Mouse (Mus musculus) limb, embryonic 12.5 days (tissue): ENCODE results near the gene Ddi1. TPM values are rescaled to one million over a fixed set of nuclear protein-coding genes. Genes with fewer than 3 reads are reported as not detected.

ENCODE experiments used
- ATAC-seq: fragments of 200-750 bp; cut with Nextera tagmentation; 2 replicates; pipeline ENCODE4 v1.8.0; 2017; ENCODE audit warnings: low read depth, moderate TSS enrichment; ENCODE audit not compliant: insufficient number of reproducible peaks, insufficient read depth, low FRiP score, low TSS enrichment
- H3K27ac ChIP-seq: fragments of 300-500 bp; sonication (generic); 2 replicates; pipeline ENCODE4 v1.5.1; 2016; ENCODE audit warnings: mild to moderate bottlenecking, moderate library complexity
- H3K27me3 ChIP-seq: fragments of 300-500 bp; sonication (generic); 2 replicates; pipeline ENCODE4 v1.6.1; 2016; ENCODE audit warnings: mild to moderate bottlenecking, moderate library complexity
- H3K36me3 ChIP-seq: fragments of 300-500 bp; sonication (generic); 2 replicates; pipeline ENCODE4 v1.6.1; 2016; ENCODE audit warnings: mild to moderate bottlenecking, moderate library complexity
- H3K4me1 ChIP-seq: fragments of 300-500 bp; sonication (generic); replicated peaks from 2 replicates; pipeline ENCODE4 v1.6.1; 2016
- H3K4me2 ChIP-seq: fragments of 300-500 bp; sonication (generic); 2 replicates; pipeline ENCODE4 v1.6.1; 2016; ENCODE audit warnings: mild to moderate bottlenecking, moderate library complexity
- H3K4me3 ChIP-seq: fragments of 300-500 bp; sonication (generic); replicated peaks from 2 replicates; pipeline ENCODE4 v1.5.1; 2016; ENCODE audit warnings: mild to moderate bottlenecking
- H3K9ac ChIP-seq: fragments of 300-500 bp; sonication (generic); replicated peaks from 2 replicates; pipeline ENCODE4 v1.6.1; 2016; ENCODE audit warnings: mild to moderate bottlenecking, moderate library complexity
- H3K9me3 ChIP-seq: fragments of 300-500 bp; sonication (generic); 2 replicates; pipeline ENCODE4 v1.6.1; 2016; ENCODE audit warnings: mild to moderate bottlenecking, moderate library complexity
- WGBS: fragments of 180-500 bp; shearing (Covaris S2); methylation state at CpG from one replicate; pipeline ENCODE4 v1.1.7; 2016; 5-methylcytosine and 5-hydroxymethylcytosine counted together
- polyA plus RNA-seq: library from polyadenylated mRNA; unstranded; fragments of >200 nt; fragmentation: Nextera tagmentation; extraction: Ambion mirVana; gene quantifications from 2 replicates; pipeline ENCODE4 v1.2.1, GENCODE M21; 2016

Gene Ddi1
- 0.10 and 0.13 TPM in 2 replicates for polyA plus RNA-seq

DNA sequence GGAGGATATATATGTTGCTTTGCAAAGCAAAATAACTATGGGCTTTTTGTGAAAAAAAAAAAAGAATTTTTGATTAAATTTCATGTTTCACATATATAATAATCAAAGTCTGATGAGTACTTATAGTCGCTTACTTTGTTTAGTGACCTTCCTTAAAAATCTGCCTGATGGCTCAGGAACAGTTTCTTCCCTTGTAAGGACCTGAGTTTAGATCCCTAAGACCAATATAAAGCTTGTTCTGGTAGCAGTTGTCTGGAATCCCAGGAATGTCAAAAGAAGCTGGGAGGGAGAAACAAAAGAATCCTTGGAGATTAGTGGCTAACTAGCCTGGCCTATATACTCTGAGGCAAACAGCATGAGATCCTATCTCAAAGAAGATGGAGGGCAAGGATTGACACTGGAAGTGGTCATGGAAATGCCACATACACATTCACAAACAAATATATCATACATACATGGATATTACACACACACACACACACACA is at the start of gene Ddi1:
Gene Ddi1, minus strand, starts transcription at position 51 of the 485 bp plus-strand sequence.
- Histone ChIP-seq H3K4me1 (no peaks in the 10 kb centered on the region), H3K9ac (no peak within 1 kb of the TSS), H3K4me3 (no peak within 1 kb of the TSS), H3K36me3 (no peaks in the 10 kb centered on the region), H3K27ac (no peak within 1 kb of the TSS), H3K9me3 (no peaks in the 10 kb centered on the region), H3K27me3 (no peaks in the 10 kb centered on the region), H3K4me2 (no peak within 1 kb of the TSS)
- 77% methylated on average over 1 of the region's 1 CpGs for WGBS
- no peak for ATAC-seq

DNA sequence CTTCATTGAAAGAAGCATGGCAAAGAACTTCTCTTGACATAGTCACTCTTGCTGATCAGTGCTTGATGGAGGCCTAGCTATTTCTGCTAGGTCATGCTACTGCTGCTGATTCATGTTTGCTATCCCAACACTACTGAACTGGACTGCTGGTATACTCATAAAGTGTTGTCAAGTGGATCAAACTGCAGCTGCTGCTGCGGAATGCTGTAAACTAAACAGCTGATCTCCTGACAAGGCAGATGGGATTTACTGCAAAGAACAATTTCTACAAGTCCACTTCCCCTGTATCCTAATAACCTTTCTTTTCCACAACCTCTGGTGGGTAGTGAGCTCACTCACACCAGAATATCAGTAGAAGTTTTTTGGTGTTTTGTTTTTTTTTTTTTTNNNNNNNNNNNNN is 47.5 kb upstream of the Ddi1 start:
- H3K4me2 ChIP-seq: no peak overlapping the region
- H3K4me1 ChIP-seq: no peaks in the 10 kb centered on the region
- H3K36me3 ChIP-seq: no peaks in the 10 kb centered on the region
- WGBS: 73% methylated on average over 1 of the region's 1 CpGs
- no peak overlapping the region for H3K27ac ChIP-seq
- H3K9ac ChIP-seq: no peak overlapping the region
- H3K27me3 ChIP-seq: no peaks in the 10 kb centered on the region
- no peak overlapping the region for H3K4me3 ChIP-seq
- no peak for ATAC-seq
- no peaks in the 10 kb centered on the region for H3K9me3 ChIP-seq

DNA sequence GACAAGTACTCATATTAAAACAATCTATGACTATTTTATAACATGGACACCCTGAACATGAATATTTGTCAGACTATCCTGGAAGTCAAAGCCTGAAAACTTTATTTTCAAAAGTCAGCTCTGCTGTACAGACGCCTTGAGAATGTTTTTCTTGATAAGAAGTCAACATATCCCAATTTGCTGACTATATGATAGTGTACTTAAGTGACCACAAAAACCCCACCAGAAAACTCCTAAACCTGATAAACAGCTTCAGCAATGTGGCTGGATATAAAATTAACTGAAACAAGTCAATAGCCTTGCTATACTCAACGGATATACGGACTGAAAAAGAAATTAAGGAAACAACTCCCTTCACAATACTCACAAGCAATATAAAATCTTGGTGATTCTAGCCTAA is 36.2 kb upstream of the Ddi1 start:
- Histone ChIP-seq H3K4me1 (no peaks in the 10 kb centered on the region), H3K27me3 (no peaks in the 10 kb centered on the region), H3K9me3 (no peaks in the 10 kb centered on the region), H3K4me2 (no peak overlapping the region), H3K27ac (no peak overlapping the region), H3K9ac (no peak overlapping the region), H3K36me3 (no peaks in the 10 kb centered on the region), H3K4me3 (no peak overlapping the region)
- no peak for ATAC-seq
- 93% methylated on average over 3 of the region's 3 CpGs for WGBS

DNA sequence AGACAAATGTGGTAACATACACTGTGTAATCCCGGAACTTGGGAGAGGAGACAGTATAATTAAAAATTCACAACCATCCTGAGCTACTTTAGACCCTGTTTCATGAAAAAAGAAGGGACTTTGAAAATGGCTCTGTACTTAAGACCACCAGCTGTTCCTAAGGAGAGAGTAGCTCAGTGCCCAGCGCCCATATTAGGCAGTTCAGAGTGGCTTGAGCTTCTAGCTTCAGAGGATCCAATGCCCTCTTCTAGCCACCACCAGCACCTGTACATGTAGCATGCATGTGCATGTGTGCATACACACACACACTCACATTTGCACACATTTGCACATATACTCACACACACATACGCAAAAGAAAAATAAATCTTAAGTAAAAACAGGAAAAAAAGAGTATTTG is 34.9 kb upstream of the Ddi1 start:
- Histone ChIP-seq H3K4me1 (no peaks in the 10 kb centered on the region), H3K27me3 (no peaks in the 10 kb centered on the region), H3K4me3 (no peak overlapping the region), H3K36me3 (no peaks in the 10 kb centered on the region), H3K9ac (no peak overlapping the region), H3K27ac (no peak overlapping the region), H3K4me2 (no peak overlapping the region), H3K9me3 (no peaks in the 10 kb centered on the region)
- WGBS: 86% methylated on average over 3 of the region's 3 CpGs
- no peak for ATAC-seq

DNA sequence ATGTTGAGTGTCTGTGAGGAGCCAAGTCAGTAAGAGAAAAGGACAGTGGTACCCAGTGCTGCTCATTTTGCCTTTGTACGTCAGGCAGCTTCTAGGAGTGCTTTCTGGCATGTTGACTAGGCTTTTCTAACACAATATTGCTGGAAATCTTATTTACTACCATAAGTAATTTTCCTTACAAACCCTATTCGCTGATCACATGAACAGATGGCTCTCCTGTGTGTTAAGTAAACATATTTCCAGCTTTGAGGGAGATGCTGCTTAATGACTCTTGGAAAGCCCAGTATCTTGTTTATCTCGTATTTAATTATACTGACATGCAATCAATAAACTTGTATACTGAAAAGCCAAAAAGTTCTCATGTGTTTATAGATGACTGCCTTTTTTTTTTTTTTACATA is 32.4 kb upstream of the Ddi1 start:
- Histone ChIP-seq H3K36me3 (no peaks in the 10 kb centered on the region), H3K9ac (no peak overlapping the region), H3K4me3 (no peak overlapping the region), H3K4me2 (no peak overlapping the region), H3K9me3 (no peaks in the 10 kb centered on the region), H3K27ac (no peak overlapping the region), H3K4me1 (no peaks in the 10 kb centered on the region), H3K27me3 (no peaks in the 10 kb centered on the region)
- ATAC-seq: no peak
- 71% methylated on average over 3 of the region's 3 CpGs for WGBS

DNA sequence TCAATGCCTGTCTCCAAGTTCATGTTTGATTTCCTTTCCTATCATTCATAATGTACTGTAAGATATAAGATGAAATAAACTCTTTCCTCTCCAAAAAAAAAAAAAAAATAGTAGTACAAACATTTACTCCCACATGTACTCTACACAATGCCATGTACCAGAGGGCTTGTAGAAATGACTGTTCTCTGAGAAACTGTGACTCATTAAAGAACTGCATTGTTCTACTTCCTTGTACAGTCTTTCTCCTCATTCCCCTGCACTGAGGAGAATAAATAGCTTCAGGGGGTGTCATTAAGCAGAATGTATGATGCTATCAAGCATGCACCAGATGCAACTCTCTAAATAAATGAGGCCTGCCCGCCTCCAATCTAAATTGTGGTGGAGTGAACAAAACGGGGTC is 28.9 kb upstream of the Ddi1 start:
- Histone ChIP-seq H3K9ac (no peak overlapping the region), H3K4me2 (no peak overlapping the region), H3K27me3 (no peaks in the 10 kb centered on the region), H3K27ac (no peak overlapping the region), H3K4me1 (no peaks in the 10 kb centered on the region), H3K36me3 (no peaks in the 10 kb centered on the region), H3K4me3 (no peak overlapping the region), H3K9me3 (no peaks in the 10 kb centered on the region)
- 90% methylated on average over 2 of the region's 2 CpGs for WGBS
- no peak for ATAC-seq

DNA sequence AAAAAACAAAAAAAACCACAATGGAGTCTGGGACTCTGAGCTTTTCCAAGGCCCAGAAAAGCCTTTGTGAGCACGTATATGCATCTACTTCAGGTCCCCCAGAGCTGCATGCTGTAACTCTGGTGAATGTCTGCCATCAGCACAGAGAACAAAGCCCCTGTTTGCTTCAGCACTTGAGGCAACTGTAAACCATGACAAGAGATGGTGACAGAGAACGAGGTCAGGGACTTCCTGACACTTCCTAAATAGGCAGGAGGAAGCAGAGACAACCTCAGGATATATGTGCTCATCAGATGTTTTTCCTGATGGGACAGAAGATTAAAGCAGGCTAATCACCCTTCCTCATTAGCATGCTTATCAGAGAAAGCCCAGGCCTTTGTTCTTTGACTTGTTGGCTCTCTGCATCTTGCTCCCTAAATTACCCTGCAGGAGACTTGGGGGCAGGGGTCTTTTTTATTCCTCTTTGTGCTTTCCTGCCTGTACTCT is 19.6 kb upstream of the Ddi1 start:
- no peaks in the 10 kb centered on the region for H3K36me3 ChIP-seq
- H3K9ac ChIP-seq: no peak overlapping the region
- H3K4me2 ChIP-seq: no peak overlapping the region
- ATAC-seq: no peak
- H3K27me3 ChIP-seq: no peaks in the 10 kb centered on the region
- no peak overlapping the region for H3K4me3 ChIP-seq
- 10% methylated on average over 2 of the region's 2 CpGs for WGBS
- H3K27ac ChIP-seq: no peak overlapping the region
- no peaks in the 10 kb centered on the region for H3K4me1 ChIP-seq
- H3K9me3 ChIP-seq: no peaks in the 10 kb centered on the region

DNA sequence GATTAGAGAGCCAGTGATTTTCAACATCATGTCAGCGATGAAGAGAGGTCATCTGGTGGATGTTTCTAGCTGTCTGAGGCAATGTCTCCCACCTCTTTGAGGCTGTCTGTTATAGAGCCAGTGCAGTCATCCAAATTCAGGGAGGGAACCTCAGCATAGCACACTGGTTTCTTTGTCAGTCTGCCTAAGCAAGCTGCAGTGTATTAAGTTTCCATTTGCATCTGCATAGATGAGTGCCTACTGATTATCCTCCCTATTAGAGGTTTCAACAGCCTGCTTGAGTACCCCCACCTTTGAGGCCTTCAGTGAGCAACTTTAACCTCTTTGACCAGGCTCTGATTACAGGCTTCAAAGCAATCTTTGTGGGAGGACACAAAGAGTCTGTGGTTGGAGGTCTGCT is 17.1 kb upstream of the Ddi1 start:
- no peak for ATAC-seq
- H3K27ac ChIP-seq: no peak overlapping the region
- no peaks in the 10 kb centered on the region for H3K27me3 ChIP-seq
- WGBS: 88% methylated on average over 1 of the region's 1 CpGs
- no peaks in the 10 kb centered on the region for H3K9me3 ChIP-seq
- H3K4me2 ChIP-seq: no peak overlapping the region
- no peaks in the 10 kb centered on the region for H3K4me1 ChIP-seq
- H3K9ac ChIP-seq: no peak overlapping the region
- H3K4me3 ChIP-seq: no peak overlapping the region
- no peaks in the 10 kb centered on the region for H3K36me3 ChIP-seq

DNA sequence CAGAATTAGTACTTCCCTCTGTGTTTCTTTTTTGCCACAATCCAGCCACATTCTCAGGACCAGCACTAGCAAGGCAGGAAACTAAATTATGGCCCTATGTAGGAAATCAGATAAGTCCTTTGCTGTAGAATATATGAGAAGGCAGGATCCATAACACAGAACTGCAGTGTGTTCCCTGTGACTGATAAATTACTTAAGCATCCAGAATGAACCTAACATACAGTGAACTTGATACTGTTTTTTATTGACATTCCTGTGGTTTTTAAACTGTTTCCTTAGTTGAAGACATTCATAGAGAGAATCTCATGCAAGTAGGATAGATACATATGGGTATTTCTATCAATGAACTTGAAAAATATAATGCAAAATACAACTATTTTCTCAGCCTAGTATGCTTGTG is 7.9 kb upstream of the Ddi1 start:
- Histone ChIP-seq H3K9me3 (no peaks in the 10 kb centered on the region), H3K27ac (no peak overlapping the region), H3K4me2 (no peak overlapping the region), H3K9ac (no peak overlapping the region), H3K4me1 (no peaks in the 10 kb centered on the region), H3K4me3 (no peak overlapping the region), H3K27me3 (no peaks in the 10 kb centered on the region), H3K36me3 (no peaks in the 10 kb centered on the region)
- no peak for ATAC-seq

DNA sequence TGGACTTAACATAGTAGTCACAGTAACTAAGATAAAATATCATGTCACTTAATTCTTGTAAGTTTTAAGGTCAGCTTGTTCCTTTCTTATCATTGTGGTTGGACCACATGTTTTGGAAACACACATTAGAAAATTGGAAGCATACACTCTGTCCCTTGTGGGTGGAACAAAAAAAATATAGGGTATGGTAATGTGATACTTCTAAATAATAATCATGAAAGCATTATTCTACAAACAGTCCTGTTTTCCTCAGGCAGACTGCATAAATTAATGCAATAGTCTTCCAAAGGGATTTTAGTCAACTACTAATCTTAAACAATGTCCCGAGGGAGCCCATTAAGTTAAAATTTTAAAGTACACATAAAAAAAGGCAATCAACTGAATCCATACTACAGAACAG is 6.7 kb upstream of the Ddi1 start:
- no peak overlapping the region for H3K4me2 ChIP-seq
- peak; percentile 71 for ATAC-seq
- H3K27ac ChIP-seq: no peak overlapping the region
- 55% methylated on average over 1 of the region's 1 CpGs for WGBS
- no peaks in the 10 kb centered on the region for H3K9me3 ChIP-seq
- H3K4me1 ChIP-seq: no peaks in the 10 kb centered on the region
- no peaks in the 10 kb centered on the region for H3K27me3 ChIP-seq
- no peaks in the 10 kb centered on the region for H3K36me3 ChIP-seq
- H3K4me3 ChIP-seq: no peak overlapping the region
- no peak overlapping the region for H3K9ac ChIP-seq

DNA sequence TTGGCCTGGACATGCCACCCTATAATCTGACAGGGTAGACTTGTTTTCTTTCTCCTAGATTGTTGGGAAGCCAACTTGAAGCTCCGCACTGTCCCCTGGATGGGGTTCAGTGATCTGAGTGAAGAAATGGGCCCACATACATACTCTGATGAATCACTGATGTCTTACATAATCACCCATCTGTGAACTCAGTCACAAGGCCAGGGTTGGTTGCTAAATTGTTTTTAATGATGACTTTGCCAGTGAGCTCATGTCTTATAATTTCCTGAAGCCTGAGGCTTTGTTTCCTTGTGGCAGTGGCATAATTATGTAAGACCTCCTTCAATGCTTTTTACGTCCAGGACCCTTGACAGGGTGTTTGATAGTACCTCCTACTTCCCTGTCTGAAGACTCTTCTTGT is 4.8 kb downstream of the Ddi1 start:
- H3K4me3 ChIP-seq: no peak overlapping the region
- 73% methylated on average over 2 of the region's 2 CpGs for WGBS
- no peaks in the 10 kb centered on the region for H3K27me3 ChIP-seq
- ATAC-seq: no peak
- no peak overlapping the region for H3K4me2 ChIP-seq
- no peaks in the 10 kb centered on the region for H3K36me3 ChIP-seq
- H3K9me3 ChIP-seq: no peaks in the 10 kb centered on the region
- no peak overlapping the region for H3K9ac ChIP-seq
- H3K27ac ChIP-seq: no peak overlapping the region
- H3K4me1 ChIP-seq: no peaks in the 10 kb centered on the region

DNA sequence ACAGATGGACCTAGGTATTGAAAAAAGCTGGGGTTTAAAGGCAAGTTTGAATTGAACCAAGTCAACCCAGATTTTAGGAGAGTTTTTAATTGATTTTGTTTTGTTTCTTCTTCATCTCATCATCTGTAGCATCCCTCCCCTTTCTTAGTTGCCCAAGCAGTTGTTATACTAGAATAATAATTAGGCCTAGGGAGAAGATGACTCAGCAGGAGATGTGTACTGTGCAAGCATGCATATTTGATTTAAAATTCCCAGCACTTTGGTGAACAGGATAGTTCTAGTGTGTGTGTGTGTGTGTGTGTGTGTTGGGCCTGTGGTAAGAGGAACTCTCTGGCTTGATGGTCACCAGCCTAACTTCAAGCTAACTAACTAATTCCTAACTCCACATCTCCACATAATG is 12.6 kb downstream of the Ddi1 start:
- no peak overlapping the region for H3K4me2 ChIP-seq
- no peaks in the 10 kb centered on the region for H3K36me3 ChIP-seq
- no peak for ATAC-seq
- no peaks in the 10 kb centered on the region for H3K9me3 ChIP-seq
- H3K27me3 ChIP-seq: no peaks in the 10 kb centered on the region
- no peak overlapping the region for H3K4me3 ChIP-seq
- no peak overlapping the region for H3K27ac ChIP-seq
- no peak overlapping the region for H3K9ac ChIP-seq
- no peaks in the 10 kb centered on the region for H3K4me1 ChIP-seq
